Mouse (Mus musculus): ENCODE results near the gene Creg2.
A peak's percentile ranks its signal among the peaks of the same experiment; 100 is the strongest.
"Not testable (repeated sequence)": the region's sequence is repeated elsewhere in the genome, so short reads cannot be mapped to it uniquely, and the experiment has no call there.

Creg2 gene

GRCm38 (mm10) chr1:39592090-39592489 is 59.2 kb downstream of the Creg2 start:
- peak; percentile 65 to 76 for DNase-seq

GRCm38 (mm10) chr1:39591557-39591956 is 59.7 kb downstream of the Creg2 start:
- DNase-seq = not testable (repeated sequence)

- no peak for DNase-seq
These were observed 61.1 kb downstream of the Creg2 start for GRCm38 (mm10) chr1:39590193-39590592.

- DNase-seq = no peak
These were observed 65.9 kb downstream of the Creg2 start for GRCm38 (mm10) chr1:39585416-39585815.

- DNase-seq = no peak
These were observed 68.1 kb downstream of the Creg2 start for GRCm38 (mm10) chr1:39583173-39583572.

GRCm38 (mm10) chr1:39581215-39581614 is 70.1 kb downstream of the Creg2 start:
- DNase-seq = no peak

- DNase-seq = no peak
These were observed 72.1 kb downstream of the Creg2 start for GRCm38 (mm10) chr1:39579139-39579538.

- no peak for DNase-seq
These were observed 72.8 kb downstream of the Creg2 start for GRCm38 (mm10) chr1:39578446-39578845.

GRCm38 (mm10) chr1:39577253-39577705 is 74.0 kb downstream of the Creg2 start, which contains the start of gene Rnf149:
Gene Rnf149, minus strand, starts transcription at chr1:39577405.
- DNase-seq = peak; percentile 93 to 95

GRCm38 (mm10) chr1:39576431-39577243 is 74.6 kb downstream of the Creg2 start:
- peak; percentile 33 to 46 for DNase-seq

- DNase-seq = no peak
These were observed 75.4 kb downstream of the Creg2 start for GRCm38 (mm10) chr1:39575778-39576375.

- DNase-seq = no peak
These were observed 77.4 kb downstream of the Creg2 start for GRCm38 (mm10) chr1:39573890-39574289.

GRCm38 (mm10) chr1:39571653-39572052 is 79.6 kb downstream of the Creg2 start:
- no peak for DNase-seq
